Mouse (Mus musculus) heart, adult 2 months (tissue): ENCODE results near the gene H2-T23. TPM values are rescaled to one million over a fixed set of nuclear protein-coding genes. Genes with fewer than 3 reads are reported as not detected.

Experiments
- DNase-seq, 2 experiments: peaks; one replicate each; pipeline ENCODE4 v3.0.0; 2021
- H3K27ac ChIP-seq: fragments of 200-600 bp; 2 replicates; pipeline ENCODE4 v1.8.1; 2022
- H3K27me3 ChIP-seq: fragments of 200-500 bp; 2 replicates; pipeline ENCODE4 v1.6.1; 2012; ENCODE audit warnings: mild to moderate bottlenecking, low read length, inconsistent platforms, mixed read lengths; ENCODE audit not compliant: control insufficient read depth, insufficient read depth
- H3K36me3 ChIP-seq: fragments of 200-500 bp; 2 replicates; pipeline ENCODE4 v1.6.1; 2012; ENCODE audit warnings: low read length, inconsistent platforms; ENCODE audit not compliant: control insufficient read depth, insufficient read depth
- H3K4me1 ChIP-seq: fragments of 200-500 bp; 2 replicates; pipeline ENCODE4 v1.6.1; 2011; ENCODE audit warnings: low read length; ENCODE audit not compliant: control insufficient read depth, insufficient read depth
- H3K4me3 ChIP-seq: fragments of 200-600 bp; 2 replicates; pipeline ENCODE4 v1.8.1; 2022
- H3K79me2 ChIP-seq: fragments of 200-500 bp; replicated peaks from 2 replicates; pipeline ENCODE4 v1.6.1; 2012; ENCODE audit warnings: mild to moderate bottlenecking, inconsistent platforms, low read length, moderate library complexity, mixed read lengths; ENCODE audit not compliant: control insufficient read depth, insufficient read depth
- H3K9ac ChIP-seq: fragments of 200-500 bp; 2 replicates; pipeline ENCODE4 v1.6.1; 2012; ENCODE audit warnings: low read depth, mild to moderate bottlenecking, control low read depth, inconsistent platforms, low read length, mixed read lengths
- CTCF ChIP-seq: fragments of 200-600 bp; IDR thresholded peaks from 2 replicates; pipeline ENCODE4 v1.8.1; 2022; ENCODE audit warnings: antibody characterized with exemption, mild to moderate bottlenecking, moderate library complexity
- EP300 ChIP-seq: fragments of 200-500 bp; IDR thresholded peaks from 2 replicates; pipeline ENCODE4 v1.6.1; 2011; ENCODE audit warnings: low read depth, low read length, control low read depth; ENCODE audit not compliant: insufficient read depth
- POLR2A ChIP-seq: fragments of 200-500 bp; IDR thresholded peaks from 2 replicates; pipeline ENCODE4 v1.6.1; 2011; ENCODE audit warnings: mild to moderate bottlenecking, low read depth, low read length, control low read depth; ENCODE audit not compliant: insufficient read depth
- WGBS: fragments of 180-500 bp; shearing (Covaris S2); methylation state at CpG from one replicate; pipeline ENCODE4 v1.1.7; 2018; 5-methylcytosine and 5-hydroxymethylcytosine counted together
- intact Hi-C: fragments of 180-260 bp; cut with DNase I; formaldehyde crosslinking; loops from one replicate; pipeline ENCODE4 v1.15.1; 2025
- polyA plus RNA-seq: library from polyadenylated mRNA; depleted of rRNA; stranded (reverse); fragments of >200 nt; gene quantifications from 2 replicates; pipeline ENCODE4 v1.2.3, GENCODE M21; 2012
- total RNA-seq, 2 experiments: library from RNA; stranded (reverse); gene quantifications; 2 replicates each; pipeline ENCODE4 v1.2.3; 2021

The H2-T23 gene
- total and polyA plus RNA-seq, 3 experiments = 27.3 to 43.4 (median 34.1) TPM

DNA sequence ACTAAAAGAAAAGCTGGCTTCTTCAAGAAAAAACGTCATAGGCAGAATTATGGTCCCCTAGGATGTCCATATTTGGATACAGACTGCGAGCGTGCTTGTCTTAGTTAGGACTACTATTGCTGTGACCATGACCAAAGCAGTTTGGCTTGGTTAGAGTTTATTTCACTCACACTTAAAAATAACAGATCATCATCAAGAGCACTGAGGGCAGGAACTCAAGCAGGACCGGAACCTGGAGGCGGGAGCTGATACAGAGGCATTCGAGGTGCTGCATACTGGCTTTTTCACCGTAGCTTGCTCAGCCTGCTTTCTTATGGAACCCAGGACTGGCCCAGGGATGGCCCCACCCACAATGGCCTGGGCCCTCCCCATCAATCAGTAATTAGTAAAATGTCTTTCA lies 29.3 kb downstream of the H2-T23 start:
- Histone ChIP-seq H3K9ac (no peak overlapping the region), H3K36me3 (no peaks in the 10 kb centered on the region), H3K27me3 (no peaks in the 10 kb centered on the region), H3K79me2 (peaks cover 6% of the 10 kb centered on the region), H3K27ac (no peak overlapping the region), H3K4me3 (no peak overlapping the region), H3K4me1 (peaks cover 4% of the 10 kb centered on the region)
- DNase-seq = no peak
- intact Hi-C loops = no loop called here
- TF ChIP-seq POLR2A = no peak
- no peak for TF ChIP-seq EP300
- no peak for TF ChIP-seq CTCF
- 91% methylated on average over 7 of the region's 7 CpGs for WGBS

GRCm38 (mm10) chr17:36001966-36002365 lies 30.7 kb downstream of the H2-T23 start:
- TF ChIP-seq EP300 (no peak), POLR2A (no peak), CTCF (no peak)
- Histone ChIP-seq H3K9ac (no peak overlapping the region), H3K79me2 (peaks cover 6% of the 10 kb centered on the region), H3K27ac (no peak overlapping the region), H3K27me3 (no peaks in the 10 kb centered on the region), H3K36me3 (no peaks in the 10 kb centered on the region), H3K4me3 (no peak overlapping the region), H3K4me1 (peaks cover 5% of the 10 kb centered on the region)
- intact Hi-C loops = no loop called here
- WGBS = 91% methylated on average over 6 of the region's 6 CpGs
- no peak for DNase-seq

DNA sequence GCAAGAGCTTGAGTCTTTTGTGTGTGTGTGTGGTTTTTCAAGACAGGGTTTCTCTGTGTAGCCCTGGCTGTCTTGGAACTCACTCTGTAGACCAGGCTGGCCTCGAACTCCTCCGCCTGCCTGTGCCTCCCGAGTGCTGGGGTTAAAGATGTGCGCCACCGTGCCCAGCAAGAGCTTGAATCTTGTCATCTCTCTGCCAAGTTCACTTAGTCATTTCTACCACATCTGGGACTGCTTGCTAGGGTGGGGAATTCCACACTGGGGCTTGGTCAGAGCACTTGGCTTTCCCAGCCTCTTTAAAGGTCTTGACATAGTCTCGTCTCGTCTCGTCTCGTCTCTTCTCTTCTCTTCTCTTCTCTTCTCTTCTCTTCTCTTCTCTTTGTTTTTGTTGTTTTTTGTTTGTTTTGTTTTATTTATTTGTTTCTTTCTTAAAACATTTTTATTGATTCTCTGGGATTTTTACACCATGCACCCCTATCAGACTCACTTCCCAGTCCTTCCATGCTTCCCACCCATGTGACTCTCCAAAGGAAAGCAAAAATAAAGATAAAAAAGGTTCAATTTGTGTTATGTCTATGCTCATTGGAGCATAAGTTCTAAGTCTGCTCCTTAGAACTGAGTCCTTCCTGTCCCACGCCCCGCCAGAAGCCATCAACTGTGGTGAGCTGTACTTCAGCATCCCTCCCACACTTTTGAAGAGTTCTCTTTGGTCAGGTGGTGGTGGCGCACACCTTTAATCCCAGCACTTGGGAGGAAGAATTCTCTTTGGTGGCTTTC lies 31.3 kb downstream of the H2-T23 start:
- Histone ChIP-seq H3K79me2 (peaks cover 6% of the 10 kb centered on the region), H3K4me1 (peaks cover 6% of the 10 kb centered on the region), H3K36me3 (no peaks in the 10 kb centered on the region), H3K27me3 (no peaks in the 10 kb centered on the region), H3K9ac (no peak overlapping the region), H3K4me3 (no peak overlapping the region), H3K27ac (no peak overlapping the region)
- no peak for TF ChIP-seq EP300
- no peak for TF ChIP-seq POLR2A
- TF ChIP-seq CTCF = no peak
- intact Hi-C loops = no loop called here
- no peak for DNase-seq
- 86% methylated on average over 12 of the region's 12 CpGs for WGBS

- H3K4me1 ChIP-seq = peaks cover 8% of the 10 kb centered on the region
- no peak overlapping the region for H3K9ac ChIP-seq
- 77% methylated on average over 4 of the region's 4 CpGs for WGBS
- H3K36me3 ChIP-seq = no peaks in the 10 kb centered on the region
- no peak overlapping the region for H3K4me3 ChIP-seq
- no peak for DNase-seq
- H3K27ac ChIP-seq = no peak overlapping the region
- TF ChIP-seq EP300 (no peak), CTCF (no peak), POLR2A (no peak)
- intact Hi-C loops = no loop called here
- no peaks in the 10 kb centered on the region for H3K27me3 ChIP-seq
- peaks cover 6% of the 10 kb centered on the region for H3K79me2 ChIP-seq
These were observed 32.3 kb downstream of the H2-T23 start for GRCm38 (mm10) chr17:36000349-36000748.

- H3K79me2 ChIP-seq = peaks cover 6% of the 10 kb centered on the region
- intact Hi-C loops = no loop called here
- H3K27me3 ChIP-seq = no peaks in the 10 kb centered on the region
- WGBS = 43% methylated on average over 7 of the region's 7 CpGs
- H3K4me1 ChIP-seq = peaks cover 6% of the 10 kb centered on the region
- no peak overlapping the region for H3K9ac ChIP-seq
- no peak for TF ChIP-seq POLR2A
- TF ChIP-seq CTCF = no peak
- no peak for TF ChIP-seq EP300
- H3K36me3 ChIP-seq = no peaks in the 10 kb centered on the region
- DNase-seq = peak in 1 of 2 experiments; percentile 39
- no peak overlapping the region for H3K4me3 ChIP-seq
- H3K27ac ChIP-seq = no peak overlapping the region
These were observed 33.3 kb downstream of the H2-T23 start for GRCm38 (mm10) chr17:35999356-35999755.

GRCm38 (mm10) chr17:35998545-35999305 lies 33.9 kb downstream of the H2-T23 start:
- no peak overlapping the region for H3K9ac ChIP-seq
- no peak for DNase-seq
- TF ChIP-seq EP300 (no peak), POLR2A (no peak), CTCF (no peak)
- H3K27ac ChIP-seq = no peak overlapping the region
- intact Hi-C loops = no loop called here
- H3K4me3 ChIP-seq = no peak overlapping the region
- no peaks in the 10 kb centered on the region for H3K36me3 ChIP-seq
- no peaks in the 10 kb centered on the region for H3K27me3 ChIP-seq
- 62% methylated on average over 6 of the region's 6 CpGs for WGBS
- peaks cover 6% of the 10 kb centered on the region for H3K79me2 ChIP-seq
- peaks cover 6% of the 10 kb centered on the region for H3K4me1 ChIP-seq
